10 mouse cellular contexts compared by ENCODE assay signal in the genomic region with DNA sequence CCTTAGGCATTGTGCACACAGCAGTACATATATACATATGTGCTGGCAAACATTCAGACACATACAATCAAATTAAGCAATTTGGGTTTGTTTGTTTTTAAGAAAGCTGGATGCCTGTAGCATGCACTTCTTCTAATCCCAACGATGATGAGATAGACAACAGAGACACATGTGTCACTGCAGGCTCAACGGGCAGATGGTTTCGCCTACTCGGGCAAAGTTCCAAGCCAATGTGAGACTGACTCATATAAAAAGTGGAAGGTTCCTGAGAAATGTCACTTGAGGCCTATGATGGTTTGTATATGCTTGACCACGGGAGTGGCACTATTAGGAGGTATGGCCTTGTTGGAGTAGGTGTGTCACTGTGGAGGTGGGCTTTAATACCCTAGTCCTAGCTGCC. TPM values are rescaled to one million over a fixed set of nuclear protein-coding genes. Genes with fewer than 3 reads are reported as not detected.
DNase-seq lines count a peak whose midpoint lies in the region; ATAC-seq and TF ChIP-seq lines count a peak whose summit lies in the region.
"Had no signal": no experiment of that assay in that cellular context is flagged by ENCODE, and none has a peak within 500 bp of the region (broad histone marks: within the 10 kb centered on the region; RNA-seq: fewer than 3 reads in every experiment).

No protein-coding gene starts in this region.

- H3K9me3 ChIP-seq in midbrain, embryonic 15.5 days: no peaks in the 10 kb centered on the region
- H3K9me3 ChIP-seq: forebrain, embryonic 13.5 days; liver, embryonic 15.5 days had no signal

- no peak overlapping the region for H3K4me2 ChIP-seq in midbrain, embryonic 15.5 days
- H3K4me2 ChIP-seq: forebrain, embryonic 13.5 days; hindbrain, embryonic 14.5 days; liver, embryonic 15.5 days had no signal

- no peaks in the 10 kb centered on the region for H3K27me3 ChIP-seq in midbrain, embryonic 15.5 days (replicated peaks)

- H3K36me3 ChIP-seq in macrophage (ENCODE audit: inconsistent target): no peaks in the 10 kb centered on the region
- H3K36me3 ChIP-seq in midbrain, embryonic 15.5 days (replicated peaks): no peaks in the 10 kb centered on the region
- H3K36me3 ChIP-seq: liver, embryonic 15.5 days had no signal

- H3K4me1 ChIP-seq in bone marrow macrophage, adult 2 months (ENCODE audit: control insufficient read depth, insufficient read depth, low read length): peaks cover 33% of the 10 kb centered on the region
- H3K4me1 ChIP-seq in midbrain, embryonic 15.5 days: no peaks in the 10 kb centered on the region
- H3K4me1 ChIP-seq: forebrain, embryonic 13.5 days; liver, embryonic 15.5 days had no signal

- DNase-seq in left cerebral cortex, adult 18-20 months (ENCODE audit: low spot score in 2 of 2): peak; percentile 53 to 54
- DNase-seq in left cerebral cortex, adult 8-10 months (ENCODE audit: low spot score in 2 of 2): no peak
- peak; percentile 29 for DNase-seq in adipocyte (ENCODE audit: low spot score)
- DNase-seq in kidney, postnatal 36 days: no peak

- H3K27ac ChIP-seq in bone marrow macrophage, adult 2 months (ENCODE audit: insufficient read depth, low read depth, low read length): peak overlapping the region; percentile 91
- H3K27ac ChIP-seq in macrophage: peak overlapping the region; percentile 91
- no peak overlapping the region for H3K27ac ChIP-seq in midbrain, embryonic 15.5 days
- H3K27ac ChIP-seq: forebrain, embryonic 13.5 days; hindbrain, embryonic 14.5 days; liver, embryonic 15.5 days had no signal

- 15% methylated on average over 5 of the region's 5 CpGs for WGBS in macrophage (ENCODE audit: missing documents)
- 95% methylated on average over 5 of the region's 5 CpGs for WGBS in midbrain, embryonic 15.5 days

- no peak for TF ChIP-seq POLR2A in bone marrow macrophage, adult 2 months (IDR thresholded peaks at IDR 0.05; ENCODE audit: borderline replicate concordance, low read depth, low read length)

- H3K9ac ChIP-seq in midbrain, embryonic 15.5 days: no peak overlapping the region
- H3K9ac ChIP-seq: forebrain, embryonic 13.5 days; hindbrain, embryonic 14.5 days; liver, embryonic 15.5 days had no signal

- H3K79me2 ChIP-seq in macrophage (ENCODE audit: inconsistent target): no peaks in the 10 kb centered on the region

- no peak for TF ChIP-seq CTCF in bone marrow macrophage, adult 2 months (IDR thresholded peaks at IDR 0.05; ENCODE audit: low read depth, low read length)

- H3K4me3 ChIP-seq in bone marrow macrophage, adult 2 months (ENCODE audit: insufficient read depth, low read length): no peak overlapping the region
- no peak overlapping the region for H3K4me3 ChIP-seq in macrophage (ENCODE audit: inconsistent target)
- H3K4me3 ChIP-seq in midbrain, embryonic 15.5 days: no peak overlapping the region
- H3K4me3 ChIP-seq: forebrain, embryonic 13.5 days; liver, embryonic 15.5 days had no signal

- ATAC-seq in midbrain, embryonic 15.5 days (replicated peaks): no peak
- ATAC-seq: forebrain, embryonic 13.5 days had no signal

RNA-seq across cellular contexts. Expression of a gene that starts 5.5 kb away (rescaled TPM):
- total RNA-seq in left cerebral cortex, adult 18-20 months (2021): 10 to 100 TPM; 25.4 to 26.8 TPM
- total RNA-seq in left cerebral cortex, adult 8-10 months (2022): 10 to 100 TPM; 21.8 to 28.7 (median 26.1) TPM
- 18.8 and 20.4 TPM in 2 replicates for polyA plus RNA-seq in bone marrow macrophage, adult 2 months (2012; ENCODE audit: insufficient read depth, insufficient read length, missing spikeins)
- total RNA-seq in macrophage (2018; cell fraction: chromatin; rRNA removed): 100 to 1,000 TPM in 6 of 26 experiments, 10 to 100 TPM in 20; 34.9 to 224 (median 71.5) TPM
- 10 to 100 TPM; 17.6 to 37.8 (median 23.1) TPM for total RNA-seq in macrophage (2018; cell fraction: cytosol; rRNA removed)
- 100 to 1,000 TPM in 1 of 26 experiments, 10 to 100 TPM in 25; 28.8 to 138 (median 41.8) TPM for total RNA-seq in macrophage (2018; cell fraction: nucleus; rRNA removed)
- polyA plus RNA-seq in macrophage (2018): 15.4 to 19.3 TPM (median 15.9 TPM) in 3 replicates
- polyA plus RNA-seq in midbrain, embryonic 15.5 days (2015; fragmentation: Nextera tagmentation; extraction: Ambion mirVana): 9.1 and 11.1 TPM in 2 replicates

RNA-seq across cellular contexts. Expression of a gene that starts 16.9 kb away (rescaled TPM):
- total RNA-seq in left cerebral cortex, adult 18-20 months (2021): 1 to 10 TPM; 3.0 to 3.5 TPM
- 1 to 10 TPM; 2.8 to 4.0 (median 3.4) TPM for total RNA-seq in left cerebral cortex, adult 8-10 months (2022)
- polyA plus RNA-seq in bone marrow macrophage, adult 2 months (2012; ENCODE audit: insufficient read depth, insufficient read length, missing spikeins): 0.54 and 0.61 TPM in 2 replicates
- total RNA-seq in macrophage (2018; cell fraction: chromatin; rRNA removed): 10 to 100 TPM in 4 of 26 experiments, 1 to 10 TPM in 22; 1.9 to 16.3 (median 7.6) TPM
- total RNA-seq in macrophage (2018; cell fraction: cytosol; rRNA removed): under 1 TPM; 0.38 to 0.90 (median 0.55) TPM
- 10 to 100 TPM in 3 of 26 experiments, 1 to 10 TPM in 23; 1.3 to 12.0 (median 4.1) TPM for total RNA-seq in macrophage (2018; cell fraction: nucleus; rRNA removed)
- 0.41 to 0.67 TPM (median 0.49 TPM) in 3 replicates for polyA plus RNA-seq in macrophage (2018)
- polyA plus RNA-seq in midbrain, embryonic 15.5 days (2015; fragmentation: Nextera tagmentation; extraction: Ambion mirVana): 0.91 and 0.98 TPM in 2 replicates

Comparison
In these comparisons a context has a peak if more than half of its experiments do, and no peak if none do; other contexts are left out.
1. DNase-seq: peak in left cerebral cortex, adult 18-20 months (2 of 2) and adipocyte (single experiment); none in left cerebral cortex, adult 8-10 months (0 of 2) and kidney, postnatal 36 days (0 of 2).